Mouse (Mus musculus) T-helper 17 cell (primary cell): ENCODE data around the gene Garnl3.
"Not testable (repeated sequence)": the region's sequence is repeated elsewhere in the genome, so short reads cannot be mapped to it uniquely, and the experiment has no call there.

Experiments used
- in situ Hi-C, 2 experiments: fragments of 300-600 bp; cut with MboI, MseI; formaldehyde crosslinking; loops; 1 replicate in 1 of 2; 2 replicates in 1 of 2; pipeline ENCODE4 v1.15.1; 2025; ENCODE audit warnings: high pct_unique_total_duplicates in 2 of 2

Garnl3 gene

GRCm38 (mm10) chr2:33041571-33041970 is 89.9 kb downstream of the Garnl3 start:
- in situ Hi-C loops, result loop anchor here in 1 of 2 experiments (10.0 kb wide), 1 partner anchor 1967 kb away; no protein-coding TSS in a partner anchor

- in situ Hi-C loops, result no loop called here
These were observed 94.0 kb downstream of the Garnl3 start for GRCm38 (mm10) chr2:33037429-33037828.

- in situ Hi-C loops, result no loop called here
These were observed 96.2 kb downstream of the Garnl3 start for GRCm38 (mm10) chr2:33035297-33035696.

- in situ Hi-C loops, result no loop called here
These were observed 98.2 kb downstream of the Garnl3 start for GRCm38 (mm10) chr2:33033281-33033680.

- in situ Hi-C loops, result no loop called here
These were observed 98.9 kb downstream of the Garnl3 start for GRCm38 (mm10) chr2:33032391-33033062.

GRCm38 (mm10) chr2:33025040-33025439 is 106.4 kb downstream of the Garnl3 start:
- in situ Hi-C loops, result no loop called here

GRCm38 (mm10) chr2:33024564-33024963 is 106.9 kb downstream of the Garnl3 start:
- in situ Hi-C loops, result no loop called here

GRCm38 (mm10) chr2:33022846-33023245 is 108.6 kb downstream of the Garnl3 start:
- in situ Hi-C loops, result no loop called here

GRCm38 (mm10) chr2:33018026-33018425 is 113.4 kb downstream of the Garnl3 start:
- in situ Hi-C loops, result no loop called here

- in situ Hi-C loops, result no loop called here
These were observed 114.3 kb downstream of the Garnl3 start for GRCm38 (mm10) chr2:33017191-33017590.

- in situ Hi-C loops, result no loop called here
These were observed 116.6 kb downstream of the Garnl3 start for GRCm38 (mm10) chr2:33014877-33015276.

GRCm38 (mm10) chr2:33009055-33009454 is 122.4 kb downstream of the Garnl3 start:
- in situ Hi-C loops, result not testable (repeated sequence)

- in situ Hi-C loops, result no loop called here
These were observed 126.4 kb downstream of the Garnl3 start for GRCm38 (mm10) chr2:33005041-33005440.

GRCm38 (mm10) chr2:33002144-33002543 is 129.3 kb downstream of the Garnl3 start:
- in situ Hi-C loops, result no loop called here

GRCm38 (mm10) chr2:32999752-33000151 is 131.7 kb downstream of the Garnl3 start:
- in situ Hi-C loops, result no loop called here

- in situ Hi-C loops, result no loop called here
These were observed 133.7 kb downstream of the Garnl3 start for GRCm38 (mm10) chr2:32997792-32998191.

GRCm38 (mm10) chr2:32997081-32997480 is 134.4 kb downstream of the Garnl3 start:
- in situ Hi-C loops, result no loop called here

- in situ Hi-C loops, result no loop called here
These were observed 139.3 kb downstream of the Garnl3 start for GRCm38 (mm10) chr2:32992130-32992529.

- in situ Hi-C loops, result no loop called here
These were observed 141.2 kb downstream of the Garnl3 start for GRCm38 (mm10) chr2:32990167-32990832.

- in situ Hi-C loops, result no loop called here
These were observed 142.1 kb downstream of the Garnl3 start for GRCm38 (mm10) chr2:32989376-32989775.

- in situ Hi-C loops, result no loop called here
These were observed 145.6 kb downstream of the Garnl3 start for GRCm38 (mm10) chr2:32985844-32986243.

GRCm38 (mm10) chr2:32983617-32984016 is 147.8 kb downstream of the Garnl3 start:
- in situ Hi-C loops, result loop anchor here in 1 of 2 experiments (5.0 kb wide), 1 partner anchor 536 kb away; no protein-coding TSS in a partner anchor

GRCm38 (mm10) chr2:32982700-32983099 is 148.8 kb downstream of the Garnl3 start:
- in situ Hi-C loops, result loop anchor here in 1 of 2 experiments (5.0 kb wide), 1 partner anchor 535 kb away; no protein-coding TSS in a partner anchor
